Mouse (Mus musculus) bone marrow, adult 2 months (tissue): ENCODE measurements around the gene Cadps.

Experiments
- CTCF ChIP-seq: fragments of 200-500 bp; IDR thresholded peaks from 2 replicates; pipeline ENCODE4 v1.5.1; 2011; ENCODE audit warnings: low read length, control low read depth; ENCODE audit not compliant: control insufficient read depth, insufficient read depth
- POLR2A ChIP-seq: fragments of 200-500 bp; IDR thresholded peaks from 2 replicates; pipeline ENCODE4 v1.6.1; 2011; ENCODE audit warnings: low read depth, mild to moderate bottlenecking, control low read depth, low read length, borderline replicate concordance; ENCODE audit not compliant: control insufficient read depth

GRCm38 (mm10) chr14:12375451-12375850 is 447.4 kb downstream of the Cadps start:
- no peak for TF ChIP-seq POLR2A
- no peak for TF ChIP-seq CTCF
